Mouse (Mus musculus) layer of hippocampus, postnatal 36 days (tissue): Measurements from ENCODE around the gene B430306N03Rik. TPM values are rescaled to one million over a fixed set of nuclear protein-coding genes. Genes with fewer than 3 reads are reported as not detected.

Experiments
- DNase-seq, 2 experiments: peaks; one replicate each; pipeline ENCODE4 v3.0.0; 2022
- total RNA-seq, 2 experiments: library from RNA; stranded (reverse); gene quantifications; 2 replicates each; pipeline ENCODE4 v1.2.3; 2021

B430306N03Rik gene
- total RNA-seq, 2 experiments from 2014 or later, result 0.22 TPM; not detected in 1

DNA sequence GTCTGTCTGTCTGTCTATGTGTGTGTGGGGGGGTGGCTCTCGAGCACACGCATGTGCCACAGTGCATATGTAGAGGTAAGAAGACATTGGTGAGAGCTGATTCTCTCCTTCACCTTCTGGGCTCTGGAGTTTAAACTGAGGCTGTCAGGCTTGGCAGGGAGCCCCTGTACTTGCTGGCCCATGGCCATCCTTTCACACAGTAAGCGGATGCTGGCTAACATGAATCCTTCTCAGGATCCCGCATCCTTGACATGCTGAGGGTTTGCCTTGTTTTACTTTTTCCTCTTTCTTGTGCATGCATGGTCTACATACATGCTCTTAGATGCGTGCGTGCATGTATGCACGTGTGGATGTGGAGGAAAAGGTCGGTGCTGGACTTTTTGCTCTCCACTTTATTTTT lies 47.0 kb downstream of the B430306N03Rik start:
- no peak for DNase-seq

DNA sequence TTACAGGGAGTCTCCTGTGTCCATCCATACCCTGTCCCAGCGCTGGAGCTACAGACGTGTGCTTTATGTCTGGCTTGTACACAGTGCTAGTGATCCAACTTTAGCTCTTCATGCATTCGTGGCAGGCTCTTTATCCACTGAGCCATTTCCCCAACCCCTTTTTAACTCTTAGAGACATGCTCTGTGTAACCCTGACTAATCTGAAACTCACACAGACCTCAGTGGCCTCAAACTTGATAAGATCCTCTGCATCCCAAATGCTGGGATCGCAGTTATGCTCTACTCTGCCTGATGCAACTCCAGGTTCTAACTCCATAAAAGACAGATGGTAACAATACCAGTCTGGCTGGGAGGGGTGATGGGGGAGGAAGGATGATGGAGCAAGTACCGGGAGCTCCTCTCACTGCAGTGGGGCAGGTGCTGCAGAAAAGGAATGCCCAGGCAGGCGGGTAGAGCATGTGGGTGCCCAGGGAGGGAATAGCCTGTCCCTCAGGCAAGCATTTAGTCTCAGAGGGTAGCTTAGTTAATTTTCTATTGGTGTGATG lies 47.6 kb downstream of the B430306N03Rik start:
- no peak for DNase-seq

DNA sequence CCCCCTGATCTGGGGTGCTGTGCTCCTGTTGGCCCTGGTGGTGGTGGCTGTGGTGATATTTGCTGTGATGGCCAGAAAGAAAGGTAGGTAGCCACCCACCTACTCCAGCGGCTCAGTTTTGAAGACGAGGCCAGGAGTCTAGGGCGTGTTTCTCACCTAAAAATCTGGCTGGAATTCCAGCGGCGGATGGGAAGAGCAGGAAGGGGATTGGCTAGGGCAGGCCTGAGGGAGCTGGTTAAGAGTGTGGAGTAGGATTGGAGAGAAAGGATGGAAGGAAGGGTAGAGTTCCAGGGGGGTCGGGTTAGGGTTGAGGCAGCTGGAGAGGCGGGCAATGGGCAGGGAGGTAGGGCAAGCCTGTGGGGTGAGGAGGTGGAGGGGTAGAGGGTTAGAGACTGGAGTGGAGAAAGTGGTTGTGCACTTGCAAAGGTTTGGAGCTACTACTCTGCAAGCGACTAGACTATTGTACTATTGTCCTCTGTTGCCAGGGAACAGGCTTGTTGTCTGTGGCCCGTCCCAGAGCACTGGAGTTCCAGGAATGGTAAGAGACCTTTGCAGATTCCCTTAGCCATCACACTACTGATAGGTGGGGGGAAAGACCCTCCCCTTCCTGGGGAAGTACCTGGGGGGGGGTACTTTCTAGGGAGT lies 49.7 kb downstream of the B430306N03Rik start:
- DNase-seq, result no peak

DNA sequence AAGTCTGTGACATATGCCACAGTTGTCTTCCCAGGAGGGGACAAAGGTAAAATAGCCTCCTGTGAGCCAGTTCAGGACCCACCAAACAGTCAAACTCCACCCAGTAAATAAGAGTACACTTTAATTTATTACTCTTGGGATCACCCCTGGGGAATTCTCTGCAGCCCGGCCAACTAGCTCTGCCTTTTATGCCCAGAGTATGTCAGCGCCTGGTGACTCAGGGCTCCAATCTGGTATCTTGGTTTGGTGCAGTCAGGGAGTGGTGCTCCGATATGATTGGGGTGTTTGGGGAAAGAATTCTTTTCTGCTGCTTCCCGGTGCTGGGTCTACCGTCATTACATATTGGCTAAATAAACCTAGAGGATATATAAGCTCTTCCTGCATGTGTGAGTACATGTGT lies 50.9 kb downstream of the B430306N03Rik start:
- no peak for DNase-seq

DNA sequence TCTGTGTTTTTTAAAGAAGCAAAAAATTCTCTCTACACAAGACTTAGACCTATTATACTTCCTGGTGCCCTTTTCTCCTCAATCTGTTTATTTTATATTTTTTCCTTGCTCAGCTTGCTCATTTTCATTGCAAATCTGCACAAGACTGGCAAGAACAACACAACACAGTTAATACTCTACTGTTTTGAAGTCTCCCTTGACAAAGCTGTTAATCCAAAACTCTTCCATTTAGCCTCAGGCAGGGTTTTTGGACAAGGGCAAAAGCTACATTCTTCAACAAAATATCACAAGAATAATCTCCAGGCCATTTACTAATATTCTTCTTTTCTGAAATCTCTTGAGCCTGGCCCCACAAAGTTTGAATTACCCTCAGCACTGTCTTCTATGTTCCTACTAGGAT lies 55.7 kb downstream of the B430306N03Rik start:
- no peak for DNase-seq

DNA sequence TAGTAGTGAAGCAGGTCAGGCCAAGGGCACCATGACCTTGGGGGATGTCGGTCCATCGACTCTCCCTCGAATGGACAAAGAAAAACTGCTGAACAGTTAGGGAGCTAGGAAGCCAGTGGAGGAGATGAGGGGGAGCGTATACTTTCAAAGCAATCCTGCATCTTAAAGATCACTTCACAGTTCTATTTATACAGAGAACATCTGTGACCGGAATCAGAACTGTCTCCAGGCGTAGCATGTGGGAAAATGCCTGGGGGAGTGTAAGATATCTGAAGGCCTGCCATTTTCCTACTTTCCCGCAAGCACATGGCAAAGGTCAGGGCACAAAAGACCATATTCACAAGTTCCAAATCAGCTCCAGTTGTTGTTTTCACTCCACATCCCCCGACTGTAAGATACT lies 57.0 kb downstream of the B430306N03Rik start:
- DNase-seq, result no peak

DNA sequence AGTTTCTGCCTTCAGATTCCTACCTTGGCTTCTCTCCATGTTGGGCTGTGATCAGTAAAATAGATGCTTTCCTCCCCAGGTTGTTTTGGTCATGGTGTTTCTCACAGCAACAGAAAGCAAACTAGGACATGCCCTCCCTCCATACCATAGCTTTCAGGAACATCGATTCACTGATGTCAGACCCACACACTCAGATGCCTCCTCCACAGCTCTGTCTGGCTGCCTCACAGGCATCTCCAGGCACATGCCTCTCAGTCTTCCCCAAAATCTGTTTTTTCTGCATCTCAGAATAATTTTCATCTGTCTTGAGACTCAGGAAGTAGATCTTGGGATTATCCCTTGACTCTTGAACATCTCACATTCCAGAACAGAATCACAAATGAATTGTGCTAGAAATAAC lies 60.2 kb downstream of the B430306N03Rik start:
- DNase-seq, result no peak

Other genes starting within 250 kb of the B430306N03Rik start
- not detected for gene 1700067P10Rik, start 226.8 kb upstream of the B430306N03Rik start, total RNA-seq
- gene 9830107B12Rik, start 169.9 kb upstream of the B430306N03Rik start, total RNA-seq, result not detected
- not detected for gene A530064D06Rik, start 148.9 kb upstream of the B430306N03Rik start, total RNA-seq
- not detected for gene Trem1, start 83.4 kb upstream of the B430306N03Rik start, total RNA-seq
- gene Trem3, start 68.4 kb upstream of the B430306N03Rik start, total RNA-seq, result not detected
- not detected for gene Treml4, start 51.8 kb upstream of the B430306N03Rik start, total RNA-seq
- under 1 TPM; 0.28 to 0.30 TPM for gene Treml2, start 16.6 kb upstream of the B430306N03Rik start, total RNA-seq
- 1 to 10 TPM; 8.8 to 9.6 TPM for gene Trem2, start 30.3 kb downstream of the B430306N03Rik start, total RNA-seq
- gene Treml1, start 43.8 kb downstream of the B430306N03Rik start, total RNA-seq, result not detected
- gene Nfya, start 93.8 kb downstream of the B430306N03Rik start, total RNA-seq, result 10 to 100 TPM; 27.2 to 34.4 TPM
- gene Oard1, start 93.9 kb downstream of the B430306N03Rik start, total RNA-seq, result 10 to 100 TPM; 12.3 to 13.6 TPM
- gene Apobec2, start 116.8 kb downstream of the B430306N03Rik start, total RNA-seq, result not detected
- gene Tspo2, start 135.4 kb downstream of the B430306N03Rik start, total RNA-seq, result not detected
- gene Unc5cl, start 138.8 kb downstream of the B430306N03Rik start, total RNA-seq, result under 1 TPM; 0.27 to 0.30 TPM